Mouse (Mus musculus): ENCODE measurements around the gene N4bp2l2. TPM values are rescaled to one million over a fixed set of nuclear protein-coding genes. Genes with fewer than 3 reads are reported as not detected.

N4bp2l2 gene
- total RNA-seq, 2 experiments from 2014 or later: 30.9 to 32.3 TPM

DNA sequence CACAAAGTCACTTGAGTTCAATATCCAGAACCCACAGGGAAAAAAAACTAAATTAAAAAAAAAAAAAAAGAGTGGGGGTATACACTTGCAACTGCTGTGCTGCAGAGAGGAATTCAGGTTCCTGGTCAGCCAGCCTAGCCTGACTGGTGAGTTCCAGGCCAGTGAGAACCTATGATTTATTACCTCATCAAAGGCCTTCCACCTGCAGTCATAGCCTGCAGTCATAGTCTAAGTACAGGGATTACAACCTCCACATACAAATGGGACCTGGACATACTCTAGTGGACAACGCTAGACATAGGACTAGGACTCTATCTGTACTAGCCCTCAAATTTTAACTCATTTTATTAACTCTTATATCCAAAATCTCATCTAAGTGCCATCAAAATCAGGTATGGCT, 36.7 kb downstream of the N4bp2l2 start:
- no peak for DNase-seq
- no peak overlapping the region for H3K4me3 ChIP-seq
- TF ChIP-seq CTCF (IDR thresholded peaks at IDR 0.05): no peak
- intact Hi-C loops (cut with DNase I): no loop called here
- no peak overlapping the region for H3K27ac ChIP-seq

DNA sequence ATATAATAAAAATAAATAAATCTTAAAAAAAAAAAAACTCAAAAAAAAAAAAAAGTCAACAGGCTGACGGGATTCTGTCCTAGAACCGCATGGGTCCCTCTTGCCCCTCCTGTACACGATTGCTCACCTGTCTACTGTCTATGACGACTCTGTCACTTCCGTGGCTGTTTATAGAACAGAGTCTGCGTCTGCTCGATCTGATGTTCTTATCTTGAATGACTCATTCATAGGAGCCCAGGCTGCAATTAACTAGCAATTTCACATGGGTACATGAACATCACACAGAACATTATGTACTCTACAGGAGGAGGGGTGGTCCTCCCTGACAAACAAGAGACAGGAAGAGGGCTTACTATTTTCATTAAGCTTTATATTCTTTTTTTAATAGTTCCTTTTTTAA, 40.5 kb downstream of the N4bp2l2 start:
- intact Hi-C loops (cut with DNase I): no loop called here
- no peak for TF ChIP-seq CTCF (IDR thresholded peaks at IDR 0.05)
- DNase-seq: no peak
- Histone ChIP-seq H3K4me3 (no peak overlapping the region), H3K27ac (no peak overlapping the region)

GRCm38 (mm10) chr5:150622792-150623191, 43.2 kb downstream of the N4bp2l2 start:
- DNase-seq: no peak
- H3K27ac ChIP-seq: no peak overlapping the region
- TF ChIP-seq CTCF (IDR thresholded peaks at IDR 0.05): no peak
- intact Hi-C loops (cut with DNase I): no loop called here
- H3K4me3 ChIP-seq: no peak overlapping the region

DNA sequence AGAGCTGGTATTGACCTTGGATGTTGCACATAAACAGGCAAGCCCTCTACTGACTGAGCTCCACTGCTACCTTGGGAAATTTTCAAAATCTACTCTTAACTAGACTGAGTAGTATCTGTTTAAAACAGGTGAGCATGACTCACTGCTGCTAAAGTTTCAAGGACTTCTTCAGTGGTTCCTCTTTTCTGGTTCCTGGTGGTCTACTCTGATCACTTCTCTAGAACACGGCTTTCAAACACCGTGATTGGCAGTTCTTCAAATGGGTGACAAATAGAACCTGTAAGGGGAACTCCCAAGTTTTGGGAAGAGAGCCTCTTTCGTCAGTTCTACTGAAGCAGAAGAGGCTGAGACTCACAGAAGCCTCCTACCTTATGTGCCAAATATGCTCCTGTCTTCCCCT, 44.4 kb downstream of the N4bp2l2 start:
- no peak for TF ChIP-seq CTCF (IDR thresholded peaks at IDR 0.05)
- DNase-seq: no peak
- Histone ChIP-seq H3K27ac (no peak overlapping the region), H3K4me3 (no peak overlapping the region)
- intact Hi-C loops (cut with DNase I): no loop called here

- intact Hi-C loops (cut with DNase I): no loop called here
- DNase-seq: no peak
- TF ChIP-seq CTCF (IDR thresholded peaks at IDR 0.05): no peak
- H3K27ac ChIP-seq: no peak overlapping the region
- H3K4me3 ChIP-seq: no peak overlapping the region
Observed at GRCm38 (mm10) chr5:150620588-150621135, 45.3 kb downstream of the N4bp2l2 start.

DNA sequence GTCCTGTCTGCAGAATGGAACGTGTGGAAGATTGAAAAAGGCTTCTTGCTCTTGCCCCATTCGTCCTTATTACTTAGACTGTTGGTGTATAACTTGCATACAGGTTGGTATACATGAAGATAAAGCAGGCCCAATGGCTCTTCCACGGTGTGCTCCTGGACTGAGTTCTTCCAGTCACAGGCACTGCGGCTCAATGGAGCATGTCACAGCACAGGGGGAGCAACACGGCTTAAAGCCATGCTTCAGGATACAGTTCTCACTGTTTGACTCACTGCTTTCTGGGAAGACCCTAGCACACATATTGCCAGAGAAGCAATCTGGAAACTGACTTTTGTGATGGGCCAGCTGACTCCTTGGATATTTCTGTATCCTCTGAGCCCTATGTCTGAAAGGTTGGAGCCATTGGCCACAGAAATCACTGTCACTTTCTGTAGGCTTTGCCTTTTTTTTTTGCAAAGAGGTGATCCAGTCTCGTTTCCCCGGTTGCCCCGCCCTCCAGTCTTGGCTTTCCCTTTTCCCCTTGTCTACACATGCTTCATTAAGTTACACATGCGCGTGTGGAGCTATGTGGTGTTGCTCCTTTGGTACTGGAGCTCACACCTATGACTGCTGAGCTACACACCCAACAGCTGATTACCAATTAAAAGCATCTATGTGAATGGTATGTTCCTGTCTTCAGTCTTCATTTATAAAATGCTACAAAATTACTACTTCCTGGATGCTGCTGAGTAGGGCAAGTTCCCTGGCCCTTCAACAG, 47.2 kb downstream of the N4bp2l2 start:
- intact Hi-C loops (cut with DNase I): no loop called here

DNA sequence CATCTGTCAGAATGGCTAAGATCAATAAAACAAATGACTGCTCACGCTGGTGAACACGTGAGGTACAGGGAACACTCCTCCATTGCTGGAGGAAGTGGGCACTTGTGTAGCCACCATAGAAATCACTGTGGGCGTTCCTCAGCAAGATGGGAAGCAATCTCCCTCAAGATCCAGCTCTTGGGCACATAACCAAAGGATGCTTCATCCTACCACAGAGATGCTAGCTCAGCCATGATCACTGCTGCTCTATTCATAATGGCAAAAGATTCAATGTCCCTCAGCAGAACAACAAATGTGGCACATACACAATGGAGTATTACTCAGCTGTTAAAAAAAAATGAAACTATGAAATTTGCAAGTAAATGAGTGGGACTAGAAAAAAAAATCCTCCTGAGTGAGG, 49.3 kb downstream of the N4bp2l2 start:
- H3K4me3 ChIP-seq: no peak overlapping the region
- no peak for TF ChIP-seq CTCF (IDR thresholded peaks at IDR 0.05)

More for the DNA sequence above, 47.2 kb downstream of the N4bp2l2 start:
- TF ChIP-seq CTCF (IDR thresholded peaks at IDR 0.05): no peak
- no peak overlapping the region for H3K4me3 ChIP-seq
- no peak for DNase-seq
- H3K27ac ChIP-seq: no peak overlapping the region

DNA sequence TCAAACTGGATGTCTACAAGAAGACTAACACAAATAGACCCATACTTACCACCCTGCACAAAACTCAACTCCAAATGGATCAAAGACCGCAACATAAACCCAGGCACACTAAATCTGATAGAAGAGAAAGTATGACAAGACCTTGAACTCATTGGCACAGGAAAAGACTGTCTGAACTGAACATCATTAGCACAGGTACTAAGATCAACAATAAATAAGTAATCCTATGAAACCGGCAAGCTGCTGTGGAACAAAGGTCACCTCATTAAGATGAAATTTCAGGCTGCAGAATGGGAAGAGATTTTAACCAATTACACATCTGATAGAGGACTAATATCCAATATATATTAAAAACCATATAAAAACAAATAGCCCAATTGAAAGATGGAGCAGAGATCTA, 49.8 kb downstream of the N4bp2l2 start:
- intact Hi-C loops (cut with DNase I): no loop called here
- no peak overlapping the region for H3K27ac ChIP-seq
- H3K4me3 ChIP-seq: no peak overlapping the region
- TF ChIP-seq CTCF (IDR thresholded peaks at IDR 0.05): no peak
- no peak for DNase-seq

More for the DNA sequence above, 49.3 kb downstream of the N4bp2l2 start:
- no peak overlapping the region for H3K27ac ChIP-seq
- intact Hi-C loops (cut with DNase I): no loop called here
- DNase-seq: no peak

DNA sequence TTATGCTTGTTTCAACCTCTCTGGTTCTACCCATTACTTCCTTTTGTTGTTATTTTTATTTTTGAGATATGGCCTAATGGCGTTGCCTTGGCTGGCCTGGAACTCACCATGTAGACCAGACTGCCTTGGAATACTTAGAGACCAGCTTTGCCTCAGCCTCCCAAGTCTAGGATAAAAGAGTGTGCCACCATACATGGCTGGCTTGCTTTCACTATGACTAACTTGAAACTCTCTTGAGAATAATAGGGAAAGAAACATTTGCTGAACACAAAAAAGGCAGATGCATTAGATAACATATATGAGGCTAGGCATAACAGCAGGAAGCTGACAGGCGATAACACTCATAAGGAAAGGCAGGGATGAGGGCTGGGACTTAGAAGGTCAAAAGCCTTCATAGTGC, 51.9 kb downstream of the N4bp2l2 start:
- intact Hi-C loops (cut with DNase I): no loop called here

GRCm38 (mm10) chr5:150611697-150612096, 54.3 kb downstream of the N4bp2l2 start:
- no peak overlapping the region for H3K27ac ChIP-seq
- intact Hi-C loops (cut with DNase I): no loop called here
- no peak for DNase-seq
- no peak overlapping the region for H3K4me3 ChIP-seq
- no peak for TF ChIP-seq CTCF (IDR thresholded peaks at IDR 0.05)

More for the DNA sequence above, 51.9 kb downstream of the N4bp2l2 start:
- no peak overlapping the region for H3K4me3 ChIP-seq
- DNase-seq: no peak
- H3K27ac ChIP-seq: peak overlapping the region; percentile 43; the same call in 1 of the 2 replicates
- TF ChIP-seq CTCF (IDR thresholded peaks at IDR 0.05): no peak

DNA sequence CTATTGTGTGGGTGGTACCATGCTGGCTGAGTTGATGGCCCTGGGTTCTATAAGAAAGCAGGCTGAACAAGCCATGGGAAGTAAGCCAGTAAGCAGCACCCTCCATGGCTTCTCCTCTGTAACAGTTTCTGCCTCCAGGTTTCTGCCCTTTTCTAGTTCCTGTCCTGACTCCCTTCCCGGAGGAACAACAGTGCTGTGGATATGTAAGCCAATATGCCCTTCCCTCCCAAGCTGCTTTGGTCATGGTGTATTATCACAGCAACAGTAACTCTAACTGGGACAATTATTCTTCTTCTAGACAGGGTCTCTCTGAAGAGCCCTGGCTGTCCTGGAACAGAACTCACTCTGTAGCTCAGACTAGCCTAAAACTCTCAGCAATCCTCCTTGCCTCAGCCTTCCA, 54.8 kb downstream of the N4bp2l2 start:
- Histone ChIP-seq H3K27ac (no peak overlapping the region), H3K4me3 (no peak overlapping the region)
- no peak for DNase-seq
- intact Hi-C loops (cut with DNase I): no loop called here
- TF ChIP-seq CTCF (IDR thresholded peaks at IDR 0.05): no peak

GRCm38 (mm10) chr5:150607631-150608030, 58.4 kb downstream of the N4bp2l2 start:
- no peak for DNase-seq
- no peak overlapping the region for H3K27ac ChIP-seq
- H3K4me3 ChIP-seq: no peak overlapping the region
- no peak for TF ChIP-seq CTCF (IDR thresholded peaks at IDR 0.05)
- intact Hi-C loops (cut with DNase I): no loop called here

GRCm38 (mm10) chr5:150606131-150606530, 59.9 kb downstream of the N4bp2l2 start:
- intact Hi-C loops (cut with DNase I): no loop called here
- no peak overlapping the region for H3K4me3 ChIP-seq
- no peak for TF ChIP-seq CTCF (IDR thresholded peaks at IDR 0.05)
- no peak for DNase-seq
- H3K27ac ChIP-seq: no peak overlapping the region
